In genomic region chr7:28278279-28278652, GRCm38 (mm10) we compare ENCODE assay signal across 8 mouse cellular contexts. TPM values are rescaled to one million over a fixed set of nuclear protein-coding genes. Genes with fewer than 3 reads are reported as not detected.
A peak's percentile ranks its signal among the peaks of the same experiment; 100 is the strongest.
DNase-seq lines count a peak whose midpoint lies in the region; ATAC-seq lines count a peak whose summit lies in the region.

No protein-coding gene starts in this region.

- H3K9ac ChIP-seq in limb, embryonic 11.5 days (ENCODE audit: low read length) = peak overlapping the region; percentile 91
- peak overlapping the region; percentile 84 for H3K9ac ChIP-seq in stomach, embryonic 14.5 days (replicated peaks; ENCODE audit: low read depth, low read length)

- DNase-seq in cerebellum, adult 11-12 months = peak; percentile 36
- no peak for DNase-seq in cerebellum, adult 18-20 months
- no peak for DNase-seq in limb, embryonic 11.5 days (ENCODE audit: low spot score)
- DNase-seq in frontal cortex, postnatal 25 days (ENCODE audit: low spot score in 2 of 2) = no peak
- DNase-seq in adrenal gland, adult 18-20 months (ENCODE audit: low spot score in 2 of 2) = no peak

- H3K4me1 ChIP-seq in megakaryocyte, embryonic 14.5 days = peaks cover 10% of the 10 kb centered on the region
- no peaks in the 10 kb centered on the region for H3K4me1 ChIP-seq in limb, embryonic 11.5 days (ENCODE audit: control insufficient read depth, insufficient read depth, low read length)
- H3K4me1 ChIP-seq in stomach, embryonic 14.5 days (ENCODE audit: control insufficient read depth, insufficient read depth, low read length) = no peaks in the 10 kb centered on the region

- peak overlapping the region; percentile 84 for H3K4me2 ChIP-seq in limb, embryonic 11.5 days (ENCODE audit: low read depth, severe bottlenecking)
- peak overlapping the region; percentile 86 for H3K4me2 ChIP-seq in stomach, embryonic 14.5 days (replicated peaks; ENCODE audit: low read depth, low read length)

- ATAC-seq in megakaryocyte, adult 5-6 weeks (ENCODE audit: poor library complexity, severe bottlenecking) = no peak
- ATAC-seq in limb, embryonic 11.5 days (ENCODE audit: insufficient number of reproducible peaks, low FRiP score, low TSS enrichment, low read depth) = no peak
- ATAC-seq in stomach, embryonic 14.5 days (ENCODE audit: insufficient number of reproducible peaks, insufficient read depth, low FRiP score, low read depth) = peak; percentile 25; the same call in 1 of the 2 replicates

- peak overlapping the region; percentile 96 for H3K4me3 ChIP-seq in megakaryocyte, embryonic 14.5 days (replicated peaks)
- peak overlapping the region; percentile 61 for H3K4me3 ChIP-seq in limb, embryonic 11.5 days (ENCODE audit: low read depth, low read length)
- peak overlapping the region; percentile 66 for H3K4me3 ChIP-seq in stomach, embryonic 14.5 days (ENCODE audit: low read depth, low read length)

- 85% methylated on average over 7 of the region's 7 CpGs for WGBS in limb, embryonic 11.5 days
- 77% methylated on average over 7 of the region's 7 CpGs for WGBS in stomach, embryonic 14.5 days

- no peak overlapping the region for H3K27ac ChIP-seq in limb, embryonic 11.5 days (replicated peaks; ENCODE audit: low read depth, low read length)
- peak overlapping the region; percentile 75; the same call in 1 of the 2 replicates for H3K27ac ChIP-seq in stomach, embryonic 14.5 days (ENCODE audit: low read length)

- H3K9me3 ChIP-seq in megakaryocyte, embryonic 14.5 days = no peaks in the 10 kb centered on the region
- no peaks in the 10 kb centered on the region for H3K9me3 ChIP-seq in limb, embryonic 11.5 days (ENCODE audit: control insufficient read depth, low read length)
- no peaks in the 10 kb centered on the region for H3K9me3 ChIP-seq in stomach, embryonic 14.5 days (ENCODE audit: control insufficient read depth, low read depth, low read length)

- no peaks in the 10 kb centered on the region for H3K36me3 ChIP-seq in megakaryocyte, embryonic 14.5 days (replicated peaks; ENCODE audit: low read length)
- no peaks in the 10 kb centered on the region for H3K36me3 ChIP-seq in limb, embryonic 11.5 days (ENCODE audit: control insufficient read depth, insufficient read depth, low read length)
- H3K36me3 ChIP-seq in stomach, embryonic 14.5 days (ENCODE audit: control insufficient read depth, insufficient read depth, low read length) = no peaks in the 10 kb centered on the region

- peaks cover 7% of the 10 kb centered on the region for H3K27me3 ChIP-seq in megakaryocyte, embryonic 14.5 days (replicated peaks)
- no peaks in the 10 kb centered on the region for H3K27me3 ChIP-seq in limb, embryonic 11.5 days (ENCODE audit: control insufficient read depth, insufficient read depth, low read length)
- no peaks in the 10 kb centered on the region for H3K27me3 ChIP-seq in stomach, embryonic 14.5 days (ENCODE audit: control insufficient read depth, insufficient read depth, low read length)

RNA-seq across cellular contexts. Expression of gene Eid2b, which starts 0.7 kb away (rescaled TPM):
- 7.4 and 27.7 TPM in 2 replicates for polyA plus RNA-seq in megakaryocyte, embryonic 14.5 days (2012; ENCODE audit: insufficient read depth, low replicate concordance)
- 3.6 and 5.8 TPM in 2 replicates for total RNA-seq in megakaryocyte, adult 5-6 weeks (2015)
- 2.9 and 3.0 TPM in 2 replicates for total RNA-seq in megakaryocyte, adult 5-6 weeks (2017)
- polyA plus RNA-seq in limb, embryonic 11.5 days (2014; fragmentation: Nextera tagmentation; extraction: Ambion mirVana) = 11.4 TPM in 2 replicates
- 9.9 and 11.4 TPM in 2 replicates for polyA plus RNA-seq in stomach, embryonic 14.5 days (2014; fragmentation: Nextera tagmentation; extraction: Ambion mirVana)
- total RNA-seq in adrenal gland, adult 18-20 months (2021) = 10 to 100 TPM in 1 of 2 experiments, 1 to 10 TPM in 1; 9.4 to 10.1 TPM

RNA-seq across cellular contexts. Expression of gene Eid2, which starts 10.6 kb away (rescaled TPM):
- polyA plus RNA-seq in megakaryocyte, embryonic 14.5 days (2012; ENCODE audit: insufficient read depth, low replicate concordance) = 8.1 and 12.2 TPM in 2 replicates
- total RNA-seq in megakaryocyte, adult 5-6 weeks (2015) = 0.68 and 1.1 TPM in 2 replicates
- 0.40 and 0.57 TPM in 2 replicates for total RNA-seq in megakaryocyte, adult 5-6 weeks (2017)
- polyA plus RNA-seq in limb, embryonic 11.5 days (2014; fragmentation: Nextera tagmentation; extraction: Ambion mirVana) = 12.8 and 16.2 TPM in 2 replicates
- polyA plus RNA-seq in stomach, embryonic 14.5 days (2014; fragmentation: Nextera tagmentation; extraction: Ambion mirVana) = 4.1 and 4.4 TPM in 2 replicates
- total RNA-seq in adrenal gland, adult 18-20 months (2021) = 10 to 100 TPM; 22.3 to 27.8 TPM

RNA-seq across cellular contexts. Expression of gene Selenov, which starts 12.7 kb away (rescaled TPM):
- not detected in 2 replicates for polyA plus RNA-seq in megakaryocyte, embryonic 14.5 days (2012; ENCODE audit: insufficient read depth, low replicate concordance)
- total RNA-seq in megakaryocyte, adult 5-6 weeks (2015) = not detected in 2 replicates
- total RNA-seq in megakaryocyte, adult 5-6 weeks (2017) = not detected in 2 replicates
- polyA plus RNA-seq in limb, embryonic 11.5 days (2014; fragmentation: Nextera tagmentation; extraction: Ambion mirVana) = 0.41 TPM in 1 of 2 replicates, not detected in the other
- 0.27 TPM in 1 of 2 replicates, not detected in the other for polyA plus RNA-seq in stomach, embryonic 14.5 days (2014; fragmentation: Nextera tagmentation; extraction: Ambion mirVana)
- total RNA-seq in adrenal gland, adult 18-20 months (2021) = not detected

RNA-seq across cellular contexts. Expression of gene Dll3, which starts 23.8 kb away (rescaled TPM):
- polyA plus RNA-seq in megakaryocyte, embryonic 14.5 days (2012; ENCODE audit: insufficient read depth, low replicate concordance) = 0.22 TPM in 1 of 2 replicates, not detected in the other
- not detected in 2 replicates for total RNA-seq in megakaryocyte, adult 5-6 weeks (2015)
- total RNA-seq in megakaryocyte, adult 5-6 weeks (2017) = not detected in 2 replicates
- polyA plus RNA-seq in limb, embryonic 11.5 days (2014; fragmentation: Nextera tagmentation; extraction: Ambion mirVana) = 2.7 and 4.3 TPM in 2 replicates
- 3.8 and 4.7 TPM in 2 replicates for polyA plus RNA-seq in stomach, embryonic 14.5 days (2014; fragmentation: Nextera tagmentation; extraction: Ambion mirVana)
- under 1 TPM in 1 of 2 experiments, not detected in 1; 0.35 TPM for total RNA-seq in adrenal gland, adult 18-20 months (2021)

RNA-seq across cellular contexts. Expression of gene Timm50, which starts 33.6 kb away (rescaled TPM):
- 153 and 165 TPM in 2 replicates for polyA plus RNA-seq in megakaryocyte, embryonic 14.5 days (2012; ENCODE audit: insufficient read depth, low replicate concordance)
- total RNA-seq in megakaryocyte, adult 5-6 weeks (2015) = 19.5 and 26.2 TPM in 2 replicates
- 19.7 and 22.1 TPM in 2 replicates for total RNA-seq in megakaryocyte, adult 5-6 weeks (2017)
- polyA plus RNA-seq in limb, embryonic 11.5 days (2014; fragmentation: Nextera tagmentation; extraction: Ambion mirVana) = 184 and 205 TPM in 2 replicates
- 139 and 140 TPM in 2 replicates for polyA plus RNA-seq in stomach, embryonic 14.5 days (2014; fragmentation: Nextera tagmentation; extraction: Ambion mirVana)
- 10 to 100 TPM; 72.4 to 98.0 TPM for total RNA-seq in adrenal gland, adult 18-20 months (2021)
